Mouse (Mus musculus) layer of hippocampus, adult 8-10 months (tissue): ENCODE data around the gene Strc. TPM values are rescaled to one million over a fixed set of nuclear protein-coding genes. Genes with fewer than 3 reads are reported as not detected.
"Not testable (repeated sequence)": the region's sequence is repeated elsewhere in the genome, so short reads cannot be mapped to it uniquely, and the experiment has no call there.

ENCODE experiments used
- DNase-seq, 2 experiments: peaks; one replicate each; pipeline ENCODE4 v3.0.0; 2022; ENCODE audit warnings: low spot score in 2 of 2
- total RNA-seq, 4 experiments: library from RNA; stranded (reverse); gene quantifications; 2 replicates each; pipeline ENCODE4 v1.2.4; 2022

Gene Strc
- total RNA-seq, result 1 to 10 TPM in 1 of 4 experiments, under 1 TPM in 3; 0.56 to 1.0 (median 0.75) TPM

DNA sequence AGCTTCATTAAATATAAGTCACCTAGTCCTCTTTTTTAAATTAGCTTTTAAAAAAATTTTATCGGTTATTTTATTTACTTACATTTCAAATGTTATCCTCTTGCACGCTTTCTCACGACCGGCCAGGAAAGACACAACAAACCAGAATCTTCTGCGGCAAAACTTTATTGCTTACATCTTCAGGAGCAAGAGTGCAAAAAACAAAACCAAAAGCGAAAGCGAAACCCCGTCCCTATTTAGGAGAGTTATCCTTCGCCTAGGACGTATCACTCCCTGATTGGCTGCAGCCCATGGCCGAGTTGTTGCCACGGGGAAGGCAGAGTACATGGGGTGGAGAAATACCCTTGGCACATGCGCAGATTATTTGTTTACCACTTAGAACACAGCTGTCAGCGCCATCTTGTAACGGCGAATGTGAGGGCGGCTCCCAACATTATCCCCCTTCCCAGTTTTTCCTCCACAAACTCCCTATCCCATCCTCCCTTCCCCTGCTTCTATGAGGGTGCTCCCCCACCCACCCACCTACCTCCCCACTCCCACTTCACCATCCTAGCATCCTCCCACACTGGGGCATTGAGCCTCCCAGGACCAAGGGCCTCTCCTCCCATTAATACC, at the start of gene Strc:
TSS of gene Strc (minus strand) at position 208 of the 615 bp plus-strand sequence.
- DNase-seq, result not testable (repeated sequence)

- no peak for DNase-seq
These were observed 47.9 kb upstream of the Strc start for GRCm38 (mm10) chr2:121434854-121435253.

DNA sequence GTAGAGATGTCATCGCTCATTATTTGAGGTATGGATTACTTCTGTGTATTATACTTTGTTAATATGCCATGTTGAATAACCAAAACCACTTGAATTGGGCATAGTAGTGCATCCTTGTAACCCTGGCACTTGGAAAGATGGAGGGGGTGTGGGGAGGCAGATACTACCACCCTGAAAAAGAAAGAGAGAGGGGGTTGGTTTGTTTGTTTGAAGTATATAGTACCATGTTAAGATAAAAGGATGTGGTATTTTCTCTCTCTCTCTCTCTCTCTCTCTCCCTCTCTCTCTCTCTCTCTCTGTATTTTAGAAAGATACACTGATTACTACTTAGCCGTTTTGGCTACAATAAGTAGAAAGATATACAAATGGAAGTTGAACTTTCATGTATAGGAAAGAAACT, 38.9 kb upstream of the Strc start:
- no peak for DNase-seq

GRCm38 (mm10) chr2:121423166-121423565, 36.2 kb upstream of the Strc start:
- no peak for DNase-seq

DNA sequence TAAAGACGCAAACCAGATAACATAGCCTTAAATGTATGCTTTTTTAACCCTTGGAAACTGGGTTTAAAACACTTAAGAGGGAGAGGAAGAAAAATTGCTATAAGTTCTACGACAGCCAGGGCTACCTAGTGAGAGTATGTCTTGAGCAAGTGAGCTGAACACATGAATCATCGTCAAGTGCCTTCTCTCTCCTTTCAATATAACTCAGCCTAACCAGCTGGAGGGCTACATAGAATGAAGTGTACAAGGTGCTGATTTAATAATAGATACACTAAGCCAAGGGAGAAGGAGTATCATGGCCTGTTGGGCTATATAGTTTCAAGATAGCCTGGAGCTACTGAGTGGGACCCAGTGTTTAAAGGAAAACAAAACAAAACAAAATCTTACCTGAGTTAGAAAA, 31.5 kb upstream of the Strc start:
- DNase-seq, result no peak

DNA sequence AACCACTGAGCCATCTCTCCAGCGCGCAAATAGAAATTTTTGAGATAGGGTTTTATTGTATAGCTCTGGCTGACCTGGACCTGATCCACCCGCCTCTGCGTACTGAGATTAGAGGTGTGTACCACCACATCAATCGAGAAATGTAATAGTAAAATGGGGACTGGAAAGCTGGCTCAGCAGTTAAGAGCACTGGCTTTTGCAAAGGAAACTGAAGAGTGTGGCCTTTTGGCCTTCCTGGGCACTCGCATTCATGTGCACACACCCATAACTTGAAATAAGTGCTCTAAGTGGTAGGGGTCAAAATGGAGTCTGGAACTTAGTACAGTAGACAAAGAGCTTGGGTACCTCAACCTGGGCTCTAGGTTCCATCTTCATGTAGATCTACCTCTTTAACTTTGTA, 29.4 kb upstream of the Strc start:
- DNase-seq, result no peak

- no peak for DNase-seq
These were observed 28.6 kb upstream of the Strc start for GRCm38 (mm10) chr2:121415591-121415990.

DNA sequence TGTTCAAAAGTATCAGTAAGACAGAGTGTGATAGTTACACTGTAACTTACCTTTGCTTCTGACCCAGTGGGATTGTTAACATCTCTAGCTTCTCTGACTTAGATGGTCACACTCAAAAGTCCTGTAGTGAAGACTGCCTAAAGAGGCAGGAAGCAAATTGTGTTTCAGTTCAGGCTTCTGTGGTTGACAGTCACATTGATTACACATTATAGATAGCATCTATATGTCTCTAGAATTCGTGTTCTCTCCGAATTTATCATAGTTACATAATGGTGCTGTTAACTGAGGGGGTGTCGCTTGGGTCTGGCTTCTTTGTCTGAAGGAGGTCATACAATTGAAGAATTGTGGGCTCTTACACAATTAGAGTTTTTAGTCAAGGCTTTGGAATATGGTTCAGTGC, 28.1 kb upstream of the Strc start:
- DNase-seq, result no peak

- peak in 1 of 2 experiments; percentile 11 for DNase-seq
These were observed 27.2 kb upstream of the Strc start for GRCm38 (mm10) chr2:121414139-121414685.

DNA sequence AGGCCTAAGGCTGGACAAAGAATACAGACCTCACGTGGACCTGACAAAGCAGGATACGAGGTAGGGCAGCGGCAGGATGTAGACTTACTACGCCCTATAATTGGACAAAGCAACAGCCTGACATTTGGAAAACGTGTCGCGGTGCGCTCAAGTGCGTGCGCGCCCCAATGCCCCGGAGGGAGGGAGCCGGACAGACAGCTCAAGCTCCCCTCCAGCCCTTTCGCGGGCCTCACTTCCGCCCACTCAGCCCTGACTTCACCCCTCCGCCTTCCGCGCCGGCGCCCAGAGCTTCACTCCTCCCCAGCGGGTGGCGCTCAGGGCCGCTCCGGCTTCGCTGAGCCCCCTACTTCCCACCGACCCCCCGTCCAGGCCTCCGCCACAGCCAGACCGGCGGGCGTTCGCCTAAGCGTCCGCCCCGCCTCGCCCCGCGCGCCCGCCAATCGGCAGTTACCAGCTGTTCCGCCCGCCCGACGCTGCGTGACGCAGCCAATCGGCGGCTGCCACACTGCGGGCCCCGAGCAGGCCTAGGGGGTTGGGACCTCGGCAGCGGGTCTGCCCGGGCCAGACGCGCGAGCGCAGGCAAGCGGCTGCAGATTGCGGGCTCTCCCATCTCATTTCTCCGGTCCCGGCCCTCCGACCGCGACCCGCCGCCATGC, 26.5 kb upstream of the Strc start, which contains the start of the genes Pdia3 and Catsper2:
TSS of gene Pdia3 (plus strand) at position 389 of the 656 bp plus-strand sequence.
TSS of gene Catsper2 (minus strand) at position 406 of the 656 bp plus-strand sequence.
- DNase-seq, result peak; percentile 93 to 94

DNA sequence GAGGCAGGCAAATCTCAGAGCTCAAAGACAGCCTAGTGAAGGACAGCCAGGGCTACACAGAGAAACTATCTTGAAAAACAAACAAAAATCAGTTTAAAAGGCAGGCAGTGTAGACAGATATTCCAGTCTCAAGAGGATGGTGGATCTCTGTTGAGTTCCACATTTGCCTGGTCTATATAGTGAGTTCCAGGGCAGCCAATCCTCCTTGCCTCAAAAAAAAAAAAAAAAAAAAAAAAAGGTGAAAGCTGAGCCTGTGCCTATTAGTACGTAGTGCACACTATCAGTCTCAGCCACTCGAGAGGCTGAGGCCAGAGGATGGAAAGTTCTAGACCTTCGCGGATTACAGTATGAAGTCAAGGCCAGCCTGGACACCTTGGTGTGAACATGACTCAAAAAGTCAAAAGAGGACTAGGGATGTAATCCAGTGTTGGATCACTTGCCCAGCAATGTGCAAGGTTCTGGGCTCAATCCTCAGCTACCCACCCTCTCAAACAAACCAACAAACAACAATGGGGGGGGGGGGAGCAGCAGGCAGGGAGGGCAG, 25.9 kb upstream of the Strc start:
- DNase-seq, result peak in 1 of 2 experiments; percentile 7

- no peak for DNase-seq
These were observed 21.2 kb upstream of the Strc start for GRCm38 (mm10) chr2:121408160-121408559.

DNA sequence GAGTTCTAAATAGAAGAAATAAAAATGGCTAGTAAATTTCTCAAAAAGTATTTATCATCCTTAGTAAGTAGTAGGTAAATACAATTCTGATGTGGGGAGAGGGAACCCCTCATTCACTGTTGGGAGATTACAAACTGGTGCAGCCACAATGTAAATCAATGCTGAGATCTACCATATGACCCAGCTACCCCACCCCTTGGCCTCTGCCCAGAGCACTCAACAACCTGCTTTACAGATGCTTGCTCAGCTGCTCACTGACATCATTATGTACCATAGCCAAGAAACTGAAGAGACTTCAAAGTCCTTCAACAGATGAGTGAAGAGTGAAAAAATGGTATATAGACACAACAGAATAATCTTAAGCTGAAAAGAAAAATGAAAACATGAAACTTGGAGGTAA, 16.3 kb upstream of the Strc start:
- no peak for DNase-seq

GRCm38 (mm10) chr2:121396624-121397023, 9.7 kb upstream of the Strc start:
- DNase-seq, result peak; percentile 57 to 89

DNA sequence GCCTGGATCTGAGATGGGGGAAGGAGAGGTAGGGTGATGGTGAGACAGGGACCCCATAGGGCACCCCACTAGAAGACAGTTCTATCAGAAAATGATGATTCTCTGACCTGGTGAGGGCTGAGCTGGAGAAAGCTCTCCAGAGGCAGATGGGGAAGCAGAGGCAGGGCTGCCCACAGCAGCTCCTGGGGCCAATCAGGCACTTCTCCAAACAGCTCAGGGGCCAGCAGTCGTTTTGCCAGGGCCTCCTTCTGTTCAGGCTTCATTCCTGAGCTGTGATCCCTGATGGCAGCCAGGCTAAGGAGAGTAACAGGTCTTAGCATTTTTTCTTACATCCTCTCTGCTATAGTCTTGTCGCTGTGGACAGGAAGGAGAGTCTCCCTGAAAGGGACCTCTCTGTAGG, 12.2 kb downstream of the Strc start:
- DNase-seq, result no peak

DNA sequence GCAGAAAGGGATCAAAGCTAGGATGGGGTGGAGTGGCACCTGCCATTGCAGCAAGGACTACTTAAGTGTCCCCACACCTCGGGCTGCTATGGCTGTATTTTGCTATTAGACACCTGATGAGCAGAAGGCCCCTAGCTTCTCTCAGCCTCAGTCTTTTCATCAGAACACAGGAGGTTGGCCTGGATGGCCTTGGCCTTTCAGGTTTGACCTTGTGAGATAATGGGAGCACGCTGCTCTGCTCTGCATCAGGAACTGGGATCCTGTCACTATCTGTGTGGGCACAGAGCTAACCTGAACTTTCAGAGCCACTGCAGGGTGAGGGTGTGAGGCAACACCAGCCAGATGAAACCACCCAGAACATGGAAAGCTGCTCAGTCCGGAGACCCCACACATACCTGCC, 14.7 kb downstream of the Strc start:
- DNase-seq, result no peak

GRCm38 (mm10) chr2:121370921-121371320, 16.0 kb downstream of the Strc start:
- DNase-seq, result no peak

GRCm38 (mm10) chr2:121368831-121369230, 18.1 kb downstream of the Strc start:
- no peak for DNase-seq

DNA sequence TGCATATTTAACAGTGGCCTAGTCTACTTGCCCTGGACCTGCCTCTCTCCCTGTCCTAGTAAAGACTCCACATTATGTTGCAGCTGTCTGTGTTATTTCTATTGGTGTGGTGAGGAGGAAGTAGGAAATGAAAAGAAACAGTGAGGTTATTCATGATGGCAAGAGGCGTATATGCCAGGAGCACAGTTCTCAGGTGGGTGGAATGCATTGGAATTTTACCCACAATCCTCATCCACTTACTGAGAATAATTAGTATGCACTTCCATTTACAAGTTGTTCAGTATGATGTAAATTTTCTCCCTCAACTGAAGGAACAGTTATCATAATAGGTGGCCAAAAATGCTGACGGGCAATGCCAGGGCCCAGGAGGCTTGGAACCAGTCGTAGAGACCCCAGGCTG, 23.3 kb downstream of the Strc start:
- no peak for DNase-seq

DNA sequence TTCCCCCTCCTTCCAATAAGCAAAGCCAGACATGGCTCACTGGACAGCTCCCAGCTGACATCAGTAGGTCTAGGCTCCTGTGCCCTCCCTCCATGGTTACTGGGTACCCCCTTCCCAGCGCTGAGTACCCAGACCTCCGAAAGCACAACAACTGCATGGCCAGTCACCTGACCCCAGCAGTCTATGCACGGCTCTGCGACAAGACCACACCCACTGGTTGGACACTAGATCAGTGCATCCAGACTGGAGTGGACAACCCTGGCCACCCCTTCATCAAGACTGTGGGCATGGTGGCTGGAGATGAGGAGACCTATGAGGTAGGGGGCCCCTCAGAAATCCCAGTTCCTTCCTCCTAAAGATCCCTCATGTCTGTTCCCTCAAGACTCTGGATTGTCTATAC, 27.5 kb downstream of the Strc start:
- no peak for DNase-seq

DNA sequence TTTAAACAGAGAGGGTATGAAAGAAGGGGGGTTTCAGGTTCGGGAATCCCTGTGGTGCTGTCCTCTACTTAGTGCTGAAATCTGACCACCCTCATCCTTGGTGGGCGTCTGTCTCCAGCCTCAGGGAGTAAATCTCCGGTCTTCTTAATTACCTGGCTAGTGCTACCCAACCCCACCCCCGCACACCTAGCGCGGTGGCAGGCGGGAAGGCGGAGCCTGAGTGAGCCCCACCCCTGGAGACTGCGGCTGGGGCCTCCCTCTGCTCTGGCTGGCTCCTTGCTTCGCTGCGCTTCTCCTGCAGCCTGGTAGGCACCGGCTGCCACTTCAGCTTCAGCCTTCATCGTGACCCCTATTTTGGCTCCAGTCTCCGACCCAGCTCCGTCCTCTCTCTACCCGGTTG, 28.6 kb downstream of the Strc start:
- DNase-seq, result peak; percentile 77 to 81

- no peak for DNase-seq
These were observed 29.0 kb downstream of the Strc start for GRCm38 (mm10) chr2:121357961-121358360.
